Mouse (Mus musculus) left cerebral cortex, adult 11 months (tissue): ENCODE results near the gene G530012D18Rik.
"Not testable (repeated sequence)": the region's sequence is repeated elsewhere in the genome, so short reads cannot be mapped to it uniquely, and the experiment has no call there.

ENCODE experiments used
- DNase-seq: peaks from one replicate; pipeline ENCODE4 v3.0.0; 2022; ENCODE audit warnings: low spot score

The G530012D18Rik gene

DNA sequence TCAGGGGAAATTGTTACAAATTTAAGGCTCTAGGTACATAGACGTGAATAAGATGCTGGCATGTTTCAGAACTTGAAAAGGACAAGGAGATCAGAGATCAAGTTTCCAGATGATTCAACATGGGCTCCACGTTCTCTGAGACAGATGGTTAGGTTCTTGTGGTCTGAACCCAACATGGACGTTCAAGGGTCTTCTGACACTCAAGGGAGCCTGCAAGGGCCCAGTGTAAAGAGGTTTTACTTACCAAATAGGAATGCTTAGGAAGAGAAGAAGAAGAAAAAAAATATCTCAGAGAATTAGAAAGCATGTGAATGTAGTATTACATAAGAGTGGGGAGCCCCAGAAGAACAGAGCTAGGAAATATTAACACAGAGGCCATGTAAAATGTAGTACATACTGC is 40.3 kb downstream of the G530012D18Rik start:
- not testable (repeated sequence) for DNase-seq

DNA sequence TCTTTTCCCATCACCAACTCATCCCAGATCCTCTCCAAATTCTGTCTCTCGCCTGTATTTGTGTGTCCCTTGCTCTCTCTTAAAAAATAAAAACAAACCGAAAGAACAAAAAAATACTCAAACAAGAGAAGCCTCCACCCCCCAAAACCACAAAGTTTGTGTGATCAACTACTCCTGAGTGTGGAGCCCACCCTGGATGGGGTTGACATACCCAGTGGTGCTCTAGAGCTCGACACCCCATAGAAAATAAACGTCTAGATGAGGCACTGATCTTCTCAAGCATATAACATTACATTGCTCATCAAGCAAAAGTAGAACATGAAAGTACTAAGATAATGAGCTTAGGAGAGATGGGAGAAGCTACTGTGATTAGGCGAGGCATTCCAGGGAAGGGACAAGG is 41.7 kb downstream of the G530012D18Rik start:
- DNase-seq, result not testable (repeated sequence)

DNA sequence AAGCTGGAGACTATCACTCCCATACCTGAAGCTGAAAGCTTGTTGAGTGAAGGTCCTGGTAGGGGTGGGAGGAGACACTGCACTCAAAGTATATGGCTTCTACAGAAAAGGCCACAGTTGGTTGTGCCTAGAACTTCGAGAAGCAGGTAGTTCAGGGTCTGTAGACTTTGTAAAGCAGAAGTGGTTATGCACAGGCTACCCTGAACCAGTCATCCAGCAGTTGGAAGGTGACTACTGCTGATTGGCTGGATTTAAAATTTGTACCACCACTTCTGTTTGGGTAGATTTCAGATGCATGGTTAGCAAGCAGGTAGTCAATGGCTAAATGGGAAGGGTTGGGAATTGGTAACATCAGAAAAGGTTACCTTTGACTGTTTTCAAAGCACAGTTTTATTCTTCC is 43.2 kb downstream of the G530012D18Rik start:
- DNase-seq, result not testable (repeated sequence)
